Mouse (Mus musculus) thymus, postnatal 36 days (tissue): Measurements from ENCODE around the gene Wdr62.
"Not testable (repeated sequence)": the region's sequence is repeated elsewhere in the genome, so short reads cannot be mapped to it uniquely, and the experiment has no call there.

ENCODE experiments used
- DNase-seq, 2 experiments: peaks; one replicate each; pipeline ENCODE4 v3.0.0; 2022; ENCODE audit warnings: mixed read lengths in 2 of 2

Wdr62 gene

GRCm38 (mm10) chr7:30251956-30252954, 28.0 kb downstream of the Wdr62 start:
- DNase-seq: no peak

- not testable (repeated sequence) for DNase-seq
These were observed 42.8 kb downstream of the Wdr62 start for GRCm38 (mm10) chr7:30237374-30237773.

- no peak for DNase-seq
These were observed 44.6 kb downstream of the Wdr62 start, which contains the start of gene Ovol3 for GRCm38 (mm10) chr7:30235625-30236024. Gene Ovol3, minus strand, starts transcription at chr7:30235725.

- no peak for DNase-seq
These were observed 45.1 kb downstream of the Wdr62 start for GRCm38 (mm10) chr7:30235091-30235490.

GRCm38 (mm10) chr7:30234276-30234858, 45.9 kb downstream of the Wdr62 start:
- no peak for DNase-seq

GRCm38 (mm10) chr7:30233387-30233786, 46.8 kb downstream of the Wdr62 start:
- DNase-seq: peak in 1 of 2 experiments; percentile 23

- peak; percentile 58 to 64 for DNase-seq
These were observed 47.5 kb downstream of the Wdr62 start for GRCm38 (mm10) chr7:30232631-30233148.

GRCm38 (mm10) chr7:30231669-30232454, 48.4 kb downstream of the Wdr62 start, which contains the start of the genes Polr2i and Tbcb:
Gene Polr2i, plus strand, starts transcription at chr7:30231948.
Gene Tbcb, minus strand, starts transcription at chr7:30232272.
- peak; percentile 93 to 94 for DNase-seq

GRCm38 (mm10) chr7:30231328-30231668, 48.9 kb downstream of the Wdr62 start:
- no peak for DNase-seq

GRCm38 (mm10) chr7:30224206-30224605, 56.0 kb downstream of the Wdr62 start:
- no peak for DNase-seq

GRCm38 (mm10) chr7:30222205-30222604, 58.0 kb downstream of the Wdr62 start:
- DNase-seq: no peak

GRCm38 (mm10) chr7:30221433-30221832, 58.8 kb downstream of the Wdr62 start:
- DNase-seq: no peak

- DNase-seq: no peak
These were observed 60.2 kb downstream of the Wdr62 start for GRCm38 (mm10) chr7:30220008-30220356.

- DNase-seq: peak; percentile 51 to 57
These were observed 60.8 kb downstream of the Wdr62 start for GRCm38 (mm10) chr7:30219293-30220007.

GRCm38 (mm10) chr7:30217277-30217676, 62.9 kb downstream of the Wdr62 start:
- DNase-seq: no peak

GRCm38 (mm10) chr7:30216723-30217151, 63.5 kb downstream of the Wdr62 start:
- peak; percentile 61 to 65 for DNase-seq

- DNase-seq: no peak
These were observed 64.3 kb downstream of the Wdr62 start for GRCm38 (mm10) chr7:30215875-30216274.

GRCm38 (mm10) chr7:30213881-30214280, 66.3 kb downstream of the Wdr62 start:
- no peak for DNase-seq

- no peak for DNase-seq
These were observed 69.2 kb downstream of the Wdr62 start for GRCm38 (mm10) chr7:30211025-30211424.

- DNase-seq: not testable (repeated sequence)
These were observed 73.9 kb downstream of the Wdr62 start for GRCm38 (mm10) chr7:30206364-30206763.

- peak in 1 of 2 experiments; percentile 39 for DNase-seq
These were observed 74.8 kb downstream of the Wdr62 start for GRCm38 (mm10) chr7:30205383-30205782.

GRCm38 (mm10) chr7:30204380-30204779, 75.8 kb downstream of the Wdr62 start:
- no peak for DNase-seq
